Mouse (Mus musculus) myocyte (in vitro differentiated cells): Measurements from ENCODE around the gene Supt6.

Experiments used
- CEBPB ChIP-seq: IDR thresholded peaks from 2 replicates; pipeline ENCODE4 v1.6.1; 2011; ENCODE audit warnings: mild to moderate bottlenecking, moderate library complexity; ENCODE audit not compliant: poor library complexity, insufficient read depth, severe bottlenecking
- POLR2A ChIP-seq: IDR thresholded peaks from one replicate; pipeline ENCODE4 v1.6.1; 2011; ENCODE audit warnings: low read depth, mild to moderate bottlenecking, control low read depth, moderate library complexity; ENCODE audit not compliant: insufficient read length
- POLR2AphosphoS2 ChIP-seq: IDR thresholded peaks from one replicate; pipeline ENCODE4 v1.6.1; 2011; ENCODE audit warnings: low read depth, control low read depth; ENCODE audit not compliant: insufficient read length
- SRF ChIP-seq: IDR thresholded peaks from one replicate; pipeline ENCODE4 v1.6.1; 2011; ENCODE audit warnings: low read depth; ENCODE audit not compliant: control insufficient read depth, insufficient read length
- TCF12 ChIP-seq: IDR thresholded peaks from one replicate; pipeline ENCODE4 v1.6.1; 2011; ENCODE audit warnings: mild to moderate bottlenecking, control low read depth; ENCODE audit not compliant: poor library complexity, insufficient read depth, severe bottlenecking
- USF1 ChIP-seq: IDR thresholded peaks from one replicate; pipeline ENCODE4 v1.6.1; 2011; ENCODE audit warnings: low read depth, mild to moderate bottlenecking, control low read depth, moderate library complexity

DNA sequence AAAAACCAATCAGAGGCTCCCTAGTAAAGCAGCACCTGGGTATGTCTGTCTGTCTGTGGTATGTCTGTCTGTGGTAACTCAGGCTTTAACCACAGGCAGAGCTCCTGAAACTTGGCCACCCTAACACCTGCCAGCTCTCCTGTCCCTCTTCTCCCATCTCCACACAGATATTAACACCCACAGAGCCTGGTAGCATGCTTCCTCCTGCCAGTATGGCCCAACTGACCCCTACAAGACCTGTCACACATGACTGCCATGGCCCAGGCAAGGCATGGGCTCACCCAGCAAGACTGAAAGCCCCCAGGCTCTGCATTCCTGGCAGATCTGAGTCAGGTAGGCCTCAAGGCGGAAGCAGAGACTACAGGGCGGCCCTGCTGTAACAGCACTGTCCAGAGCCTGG, 82.7 kb downstream of the Supt6 start:
- TF ChIP-seq SRF (peak; percentile 26), POLR2A (no peak), CEBPB (no peak), USF1 (no peak), TCF12 (peak; percentile 85), POLR2AphosphoS2 (peak; percentile 54)
